Mouse (Mus musculus): ENCODE data around the gene Krtap3-1. TPM values are rescaled to one million over a fixed set of nuclear protein-coding genes. Genes with fewer than 3 reads are reported as not detected.

Krtap3-1 gene
- total RNA-seq (2023): not detected

DNA sequence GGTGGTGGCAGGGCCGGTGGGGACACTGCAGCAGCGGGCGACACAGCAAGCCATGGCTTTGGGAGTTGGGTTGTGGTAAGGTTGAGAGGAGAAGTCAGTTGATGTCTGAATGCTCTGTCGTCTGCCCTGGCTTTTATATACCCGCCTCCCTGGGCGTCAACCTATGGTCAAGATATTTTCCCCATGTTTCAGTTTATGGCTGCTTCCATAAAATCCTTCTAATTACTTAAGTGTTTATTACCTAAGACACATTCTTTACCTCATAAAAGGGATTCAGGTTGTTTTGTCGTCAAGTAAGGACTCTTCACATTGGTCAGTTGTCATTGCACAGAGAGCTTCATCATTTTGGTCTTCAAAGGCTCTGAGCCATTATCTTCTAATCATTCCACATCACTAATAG is at the start of gene Krtap3-1:
Krtap3-1 (minus strand) TSS at position 101 of the 400 bp plus-strand sequence.

DNA sequence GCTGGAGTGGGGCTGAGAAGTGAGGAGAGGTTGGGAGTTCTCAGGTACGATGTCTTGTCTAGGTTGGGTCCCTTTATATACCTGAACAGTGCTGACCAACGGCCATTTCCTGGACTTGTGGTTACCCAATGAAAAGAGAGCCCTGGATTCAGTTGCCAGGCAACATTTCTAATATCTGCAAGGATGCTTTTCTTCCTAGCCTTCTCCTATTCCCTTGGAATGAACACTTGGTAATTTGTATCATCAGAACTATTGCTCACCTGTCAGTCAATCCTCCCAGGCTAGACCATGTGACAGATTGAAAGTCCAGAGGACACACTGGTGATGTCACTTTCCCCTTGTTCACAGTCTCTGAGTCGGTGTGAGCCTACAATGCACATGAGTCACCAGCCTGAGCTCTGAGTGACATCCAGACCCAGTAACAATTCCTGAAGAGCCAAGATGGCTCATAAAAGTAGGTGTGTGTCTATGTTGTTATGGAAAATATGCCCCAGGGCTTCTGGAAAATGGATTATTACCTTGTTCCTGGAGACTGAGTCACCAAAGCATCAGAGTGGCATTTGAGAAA is 48.5 kb upstream of the Krtap3-1 start, which contains the start of gene Krtap2-4:
Krtap2-4 (minus strand) TSS at position 51 of the 568 bp plus-strand sequence.

DNA sequence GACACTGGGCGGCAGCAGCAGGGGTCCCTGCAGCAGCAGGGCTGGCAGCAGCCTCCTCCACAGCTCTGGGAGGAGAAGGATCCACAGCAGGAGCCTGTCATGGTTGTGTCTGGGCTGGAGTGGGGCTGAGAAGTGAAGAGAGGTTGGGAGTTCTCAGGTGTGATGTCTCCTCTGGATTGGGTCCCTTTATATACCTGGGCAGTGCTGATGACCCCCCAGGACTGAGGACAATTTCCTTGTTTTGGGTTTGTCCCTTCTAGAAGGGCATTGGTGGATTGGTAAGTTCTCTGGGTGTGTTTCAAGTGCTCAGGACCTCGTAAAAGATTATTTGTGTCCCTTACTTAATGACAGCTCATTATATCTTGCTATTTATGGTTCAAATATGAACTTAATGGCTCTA is 43.7 kb upstream of the Krtap3-1 start, which contains the start of gene Gm11937:
Gm11937 (minus strand) TSS at position 101 of the 400 bp plus-strand sequence.

DNA sequence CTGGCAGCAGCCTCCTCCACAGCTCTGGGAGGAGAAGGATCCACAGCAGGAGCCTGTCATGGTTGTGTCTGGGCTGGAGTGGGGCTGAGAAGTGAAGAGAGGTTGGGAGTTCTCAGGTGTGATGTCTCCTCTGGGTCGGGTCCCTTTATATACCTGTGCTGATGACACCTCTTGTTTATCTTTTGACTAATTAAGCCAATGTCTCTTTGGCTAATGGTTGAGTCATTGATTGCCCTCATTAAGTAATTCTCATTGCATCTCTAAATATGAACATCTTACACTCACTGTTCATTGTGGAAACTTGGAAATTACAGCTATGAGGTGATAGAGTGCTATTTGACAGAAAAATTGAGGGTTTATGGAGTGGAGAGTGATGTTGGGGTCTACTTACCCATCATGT is 36.8 kb upstream of the Krtap3-1 start, which contains the start of gene Gm11938:
Gm11938 (minus strand) TSS at position 101 of the 400 bp plus-strand sequence.

DNA sequence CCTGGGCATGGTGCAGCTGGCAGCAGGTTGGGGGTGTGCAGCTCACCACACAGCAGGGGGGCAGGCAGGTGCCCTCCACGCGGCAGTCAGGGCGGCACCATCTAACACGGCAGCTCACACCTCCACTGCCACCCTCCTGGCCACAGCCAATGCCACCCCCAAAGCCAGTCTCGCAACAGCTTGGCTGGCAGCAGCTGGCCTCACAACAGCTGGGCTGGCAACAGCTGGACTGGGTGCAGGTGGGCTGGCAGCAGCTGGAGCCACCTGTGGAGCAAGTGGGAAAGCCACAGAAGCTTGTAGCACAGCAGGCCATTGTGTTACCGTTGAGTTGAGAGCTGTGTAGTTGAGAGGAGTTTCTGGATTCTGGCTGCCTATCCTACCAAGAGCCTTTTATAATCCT is 31.3 kb upstream of the Krtap3-1 start, which contains the start of gene Krtap9-3:
Krtap9-3 (minus strand) TSS at position 364 of the 400 bp plus-strand sequence.

DNA sequence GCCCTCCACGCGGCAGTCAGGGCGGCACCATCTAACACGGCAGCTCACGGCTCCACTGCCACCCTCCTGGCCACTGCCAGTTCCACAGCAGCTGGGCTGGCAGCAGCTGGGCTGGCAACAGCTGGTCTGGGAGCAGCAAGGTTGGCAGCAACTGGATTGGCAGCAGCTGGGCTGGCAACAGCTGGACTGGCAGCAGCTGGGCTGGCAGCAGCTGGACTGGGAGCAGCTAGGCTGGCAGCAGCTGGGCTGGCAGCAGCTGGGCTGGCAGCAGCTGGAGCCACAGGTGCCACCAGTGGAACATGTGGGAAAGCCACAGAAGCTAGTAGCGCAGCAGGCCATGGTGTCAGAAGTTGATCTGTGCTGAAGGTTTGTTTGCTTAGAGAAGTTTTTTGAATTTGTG is 24.6 kb upstream of the Krtap3-1 start, which contains the start of gene Krtap1-3:
Krtap1-3 (minus strand) TSS at position 359 of the 400 bp plus-strand sequence.

DNA sequence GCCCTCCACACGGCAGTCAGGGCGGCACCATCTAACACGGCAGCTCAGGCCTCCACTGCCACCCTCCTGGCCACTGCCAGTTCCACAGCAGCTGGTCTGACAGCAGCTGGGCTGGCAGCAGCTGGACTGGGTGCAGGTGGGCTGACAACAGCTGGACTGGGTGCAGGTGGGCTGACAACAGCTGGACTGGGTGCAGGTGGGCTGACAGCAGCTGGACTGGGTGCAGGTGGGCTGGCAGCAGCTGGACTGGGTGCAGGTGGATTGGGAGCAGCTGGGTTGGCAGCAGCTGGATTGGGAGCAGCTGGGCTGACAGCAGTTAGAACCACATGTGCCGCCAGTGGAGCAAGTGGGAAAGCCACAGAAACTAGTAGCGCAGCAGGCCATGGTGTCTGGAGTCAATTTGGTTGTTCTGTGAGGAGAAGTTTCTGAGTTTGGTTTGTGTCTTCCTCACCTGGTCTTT is 16.8 kb upstream of the Krtap3-1 start, which contains the start of gene Krtap1-4:
Krtap1-4 (minus strand) TSS at position 410 of the 460 bp plus-strand sequence.

DNA sequence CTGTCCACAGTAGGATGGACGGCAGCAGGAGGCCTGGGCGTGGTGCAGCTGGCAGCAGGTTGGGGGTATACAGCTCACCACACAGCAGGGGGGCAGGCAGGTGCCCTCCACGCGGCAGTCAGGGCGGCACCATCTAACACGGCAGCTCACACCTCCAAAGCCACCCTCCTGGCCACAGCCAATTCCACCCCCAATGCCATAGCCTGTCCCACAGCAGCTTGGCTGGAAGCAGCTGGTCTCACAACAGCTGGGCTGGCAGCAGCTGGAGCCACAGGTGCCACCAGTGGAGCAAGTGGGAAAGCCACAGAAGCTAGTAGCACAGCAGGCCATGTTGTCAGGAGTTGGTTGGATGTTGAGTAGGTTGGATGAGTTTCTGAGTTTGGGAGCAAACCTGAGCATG is 14.2 kb upstream of the Krtap3-1 start, which contains the start of gene Krtap1-5:
Krtap1-5 (minus strand) TSS at position 381 of the 400 bp plus-strand sequence.

DNA sequence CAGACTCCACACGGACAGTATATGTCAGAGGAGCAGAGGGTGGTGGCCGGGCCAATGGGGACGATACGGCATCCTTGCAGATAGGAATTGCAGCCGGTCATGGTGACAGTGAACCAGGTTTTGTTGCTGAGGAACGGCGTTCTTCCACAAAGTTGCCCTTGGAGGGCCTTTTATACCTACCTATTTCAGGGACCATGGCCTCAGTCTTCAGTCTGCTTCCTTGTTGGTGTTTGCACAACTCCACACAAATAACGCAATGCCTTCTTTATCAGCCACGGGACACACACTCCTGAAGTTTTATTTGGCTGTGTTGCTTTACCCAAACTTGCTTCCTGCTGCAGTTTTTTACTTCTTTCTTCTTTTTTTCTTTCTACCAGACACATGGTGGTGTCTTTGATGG is 7.1 kb downstream of the Krtap3-1 start, which contains the start of gene Gm11939:
Gm11939 (minus strand) TSS at position 101 of the 400 bp plus-strand sequence.

DNA sequence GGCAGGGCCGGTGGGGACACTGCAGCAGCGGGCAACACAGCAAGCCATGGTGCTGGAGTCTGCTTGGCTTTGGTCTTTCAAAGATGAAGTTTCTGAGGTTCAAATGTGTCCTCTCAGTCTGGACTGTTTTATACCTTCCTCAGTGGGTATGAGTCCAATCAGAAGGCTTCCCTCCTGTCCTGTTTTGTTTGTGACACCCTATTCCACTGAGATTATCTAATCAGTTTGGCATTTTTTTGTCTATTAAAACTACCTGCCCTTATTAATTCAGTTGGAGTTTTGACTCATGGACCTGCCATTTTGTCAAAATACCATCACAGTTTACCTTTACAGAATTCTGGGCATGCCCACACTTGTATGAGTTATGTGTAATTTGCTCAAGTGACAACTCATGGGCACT is 9.7 kb downstream of the Krtap3-1 start, which contains the start of gene Krtap3-2:
Krtap3-2 (minus strand) TSS at position 101 of the 400 bp plus-strand sequence.

DNA sequence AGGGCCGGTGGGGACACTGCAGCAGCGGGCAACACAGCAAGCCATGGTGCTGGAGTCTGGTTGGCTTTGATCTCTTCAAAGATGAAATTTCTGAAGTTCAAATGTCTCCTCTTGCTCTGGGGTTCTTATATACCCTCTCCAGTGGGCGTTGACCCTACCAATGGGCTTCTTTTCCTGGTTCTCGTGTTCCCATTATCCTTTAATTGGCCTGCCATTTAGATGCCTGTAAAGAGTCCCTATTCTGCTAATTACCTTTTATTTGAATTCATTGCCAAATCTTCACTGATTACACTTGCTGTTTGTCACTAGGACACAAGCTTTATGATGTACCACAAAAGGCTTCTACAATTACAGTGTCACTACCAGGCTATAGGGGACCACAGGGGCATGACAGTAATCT is 15.7 kb downstream of the Krtap3-1 start, which contains the start of gene Krtap3-3:
Krtap3-3 (minus strand) TSS at position 101 of the 400 bp plus-strand sequence.

DNA sequence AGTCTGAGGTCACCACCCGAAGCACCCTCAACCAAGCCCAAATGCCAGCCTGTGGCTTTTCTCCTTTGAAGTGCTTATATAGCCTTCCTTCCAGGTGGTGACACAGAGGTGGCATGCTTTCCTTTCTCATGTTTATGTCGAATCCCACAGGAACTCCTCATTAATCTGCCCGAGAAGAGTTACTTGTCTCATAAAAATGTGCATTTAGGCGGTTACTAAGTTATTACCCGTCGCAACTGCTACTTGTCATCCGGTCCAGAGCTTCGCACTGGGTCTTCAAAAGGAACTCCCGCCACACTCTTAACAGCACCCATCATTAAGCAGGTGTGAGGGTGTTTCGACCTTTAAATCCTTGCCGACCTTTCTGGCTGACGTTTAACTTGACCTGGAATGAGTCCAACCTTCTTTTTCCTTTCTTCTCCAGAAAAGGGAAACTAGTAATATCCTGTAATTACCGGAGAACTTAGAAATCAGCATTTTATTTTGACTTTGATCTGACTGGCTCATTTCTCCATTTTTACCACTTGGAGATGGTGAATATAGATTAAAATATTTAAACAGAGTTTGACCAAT is 45.1 kb downstream of the Krtap3-1 start, which contains the start of gene Krt39:
Krt39 (minus strand) TSS at position 51 of the 573 bp plus-strand sequence.

Other genes starting within 250 kb of the Krtap3-1 start
- not detected for gene Krt25, start 243.7 kb downstream of the Krtap3-1 start, total RNA-seq (2023)
- not detected for gene Krt26, start 228.7 kb downstream of the Krtap3-1 start, total RNA-seq (2023)
- gene Krt27, start 215.5 kb downstream of the Krtap3-1 start, total RNA-seq (2023): not detected
- gene Krt28, start 191.7 kb downstream of the Krtap3-1 start, total RNA-seq (2023): not detected
- 1.2 TPM for gene Krt10, start 177.3 kb downstream of the Krtap3-1 start, total RNA-seq (2023)
- not detected for gene Krt12, start 144.4 kb downstream of the Krtap3-1 start, total RNA-seq (2023)
- not detected for gene Krt20, start 128.5 kb downstream of the Krtap3-1 start, total RNA-seq (2023)
- not detected for gene Krt23, start 73.5 kb downstream of the Krtap3-1 start, total RNA-seq (2023)
- gene Krt39, start 45.3 kb downstream of the Krtap3-1 start, total RNA-seq (2023): not detected
- not detected for gene Krt40, start 23.5 kb downstream of the Krtap3-1 start, total RNA-seq (2023)
- gene Krtap3-3, start 15.8 kb downstream of the Krtap3-1 start, total RNA-seq (2023): not detected
- not detected for gene Krtap3-2, start 9.8 kb downstream of the Krtap3-1 start, total RNA-seq (2023)
- gene Gm11939, start 7.2 kb downstream of the Krtap3-1 start, total RNA-seq (2023): not detected
- gene Krtap1-5, start 14.4 kb upstream of the Krtap3-1 start, total RNA-seq (2023): not detected
- gene Krtap1-4, start 17.0 kb upstream of the Krtap3-1 start, total RNA-seq (2023): not detected
- gene Krtap1-3, start 24.7 kb upstream of the Krtap3-1 start, total RNA-seq (2023): not detected
- gene Krtap9-3, start 31.5 kb upstream of the Krtap3-1 start, total RNA-seq (2023): not detected
- not detected for gene Gm11938, start 36.7 kb upstream of the Krtap3-1 start, total RNA-seq (2023)
- gene Gm11937, start 43.6 kb upstream of the Krtap3-1 start, total RNA-seq (2023): not detected
- gene Krtap2-4, start 48.2 kb upstream of the Krtap3-1 start, total RNA-seq (2023): not detected
- not detected for gene Gm11562, start 53.8 kb upstream of the Krtap3-1 start, total RNA-seq (2023)
- not detected for gene Krtap4-1, start 61.6 kb upstream of the Krtap3-1 start, total RNA-seq (2023)
- gene Krtap4-2, start 68.5 kb upstream of the Krtap3-1 start, total RNA-seq (2023): not detected
- not detected for gene Krtap4-7, start 77.5 kb upstream of the Krtap3-1 start, total RNA-seq (2023)
- gene Gm11555, start 83.6 kb upstream of the Krtap3-1 start, total RNA-seq (2023): not detected
- not detected for gene Gm11563, start 92.3 kb upstream of the Krtap3-1 start, total RNA-seq (2023)
- gene Krtap4-6, start 99.3 kb upstream of the Krtap3-1 start, total RNA-seq (2023): not detected
- not detected for gene Gm14190, start 124.1 kb upstream of the Krtap3-1 start, total RNA-seq (2023)
- not detected for gene Gm14180, start 167.7 kb upstream of the Krtap3-1 start, total RNA-seq (2023)
- not detected for gene Gm11595, start 206.3 kb upstream of the Krtap3-1 start, total RNA-seq (2023)
- gene Krtap4-8, start 214.1 kb upstream of the Krtap3-1 start, total RNA-seq (2023): not detected
- not detected for gene Krtap4-9, start 218.6 kb upstream of the Krtap3-1 start, total RNA-seq (2023)
- gene Gm11596, start 226.8 kb upstream of the Krtap3-1 start, total RNA-seq (2023): not detected
- not detected for gene Gm11569, start 232.3 kb upstream of the Krtap3-1 start, total RNA-seq (2023)
- gene Gm11554, start 237.8 kb upstream of the Krtap3-1 start, total RNA-seq (2023): not detected
- not detected for gene Krtap4-13, start 243.3 kb upstream of the Krtap3-1 start, total RNA-seq (2023)
- not detected for gene Gm11564, start 249.0 kb upstream of the Krtap3-1 start, total RNA-seq (2023)